Mouse (Mus musculus) E14TG2a.4 (cell line): ENCODE results near the gene Slc39a3.
"Not testable (repeated sequence)": the region's sequence is repeated elsewhere in the genome, so short reads cannot be mapped to it uniquely, and the experiment has no call there.

Source experiments
- CTCF ChIP-seq: conservative IDR thresholded peaks from 2 replicates; pipeline ENCODE4 v1.5.1; 2014; ENCODE audit warnings: low read length
- NANOG ChIP-seq: IDR thresholded peaks from 2 replicates; pipeline ENCODE4 v1.6.1; 2014; ENCODE audit warnings: borderline replicate concordance, low read length, mixed read lengths
- POU5F1 ChIP-seq: IDR thresholded peaks from 2 replicates; pipeline ENCODE4 v1.6.1; 2014; ENCODE audit warnings: low read length, borderline replicate concordance

DNA sequence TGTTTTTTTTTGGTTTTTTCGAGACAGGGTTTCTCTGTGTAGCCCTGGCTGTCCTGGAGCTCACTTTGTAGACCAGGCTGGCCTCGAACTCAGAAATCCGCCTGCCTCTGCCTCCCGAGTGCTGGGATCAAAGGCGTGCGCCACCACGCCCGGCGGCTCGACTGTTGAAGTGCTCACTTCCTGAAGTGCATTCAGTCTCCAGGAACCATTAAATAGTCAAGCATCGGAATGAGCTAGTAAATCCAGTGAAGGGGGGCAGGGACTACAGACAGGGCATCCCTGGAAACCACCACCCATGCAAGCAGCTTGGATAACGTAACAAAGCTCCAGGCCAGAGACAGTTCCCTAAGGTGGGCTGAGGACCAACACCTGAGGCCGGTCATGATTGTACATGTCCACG lies 8.0 kb upstream of the Slc39a3 start:
- TF ChIP-seq CTCF, POU5F1, NANOG: not testable (repeated sequence)
